Mouse (Mus musculus) lung, embryonic 15.5 days (tissue): ENCODE data around the gene Zc3h12c. TPM values are rescaled to one million over a fixed set of nuclear protein-coding genes. Genes with fewer than 3 reads are reported as not detected.

Experiments
- ATAC-seq: fragments of 200-750 bp; cut with Nextera tagmentation; 2 replicates; pipeline ENCODE4 v1.8.0; 2017; ENCODE audit warnings: moderate number of reproducible peaks, borderline replicate concordance; ENCODE audit not compliant: low FRiP score, low TSS enrichment; ENCODE audit errors: extremely low read depth
- H3K27ac ChIP-seq: fragments of 300-500 bp; sonication (generic); 2 replicates; pipeline ENCODE4 v1.5.1; 2015; ENCODE audit warnings: moderate library complexity, mild to moderate bottlenecking, inconsistent platforms
- H3K27me3 ChIP-seq: fragments of 300-500 bp; sonication (generic); 2 replicates; pipeline ENCODE4 v1.6.1; 2015; ENCODE audit warnings: inconsistent platforms
- H3K36me3 ChIP-seq: fragments of 300-500 bp; sonication (generic); 2 replicates; pipeline ENCODE4 v1.6.1; 2015; ENCODE audit warnings: inconsistent platforms
- H3K4me1 ChIP-seq: fragments of 300-500 bp; sonication (generic); 2 replicates; pipeline ENCODE4 v1.6.1; 2015; ENCODE audit warnings: inconsistent platforms
- H3K4me2 ChIP-seq: fragments of 300-500 bp; sonication (generic); 2 replicates; pipeline ENCODE4 v1.6.1; 2015; ENCODE audit warnings: inconsistent platforms, mild to moderate bottlenecking, moderate library complexity
- H3K4me3 ChIP-seq: fragments of 300-500 bp; sonication (generic); 2 replicates; pipeline ENCODE4 v1.5.1; 2015; ENCODE audit warnings: mild to moderate bottlenecking, inconsistent platforms
- H3K9ac ChIP-seq: fragments of 300-500 bp; sonication (generic); 2 replicates; pipeline ENCODE4 v1.6.1; 2015; ENCODE audit warnings: inconsistent platforms
- H3K9me3 ChIP-seq: fragments of 300-500 bp; sonication (generic); 2 replicates; pipeline ENCODE4 v1.6.1; 2016; ENCODE audit warnings: inconsistent platforms
- WGBS: fragments of 180-500 bp; shearing (Covaris S2); methylation state at CpG from one replicate; pipeline ENCODE4 v1.1.7; 2015; 5-methylcytosine and 5-hydroxymethylcytosine counted together
- polyA plus RNA-seq: library from polyadenylated mRNA; unstranded; fragments of >200 nt; fragmentation: Nextera tagmentation; extraction: Ambion mirVana; gene quantifications from 2 replicates; pipeline ENCODE4 v1.2.1, GENCODE M21; 2015

The Zc3h12c gene
- 2.8 and 2.9 TPM in 2 replicates for polyA plus RNA-seq

- Histone ChIP-seq H3K4me1 (peaks cover 20% of the 10 kb centered on the region), H3K36me3 (no peaks in the 10 kb centered on the region), H3K9ac (peak within 1 kb of the TSS; percentile 98), H3K27me3 (peaks cover 11% of the 10 kb centered on the region; the same call in 1 of the 2 replicates), H3K4me2 (peak within 1 kb of the TSS; percentile 82), H3K4me3 (peak within 1 kb of the TSS; percentile 95), H3K27ac (peak within 1 kb of the TSS; percentile 94), H3K9me3 (no peaks in the 10 kb centered on the region)
- under 1% methylated on average over 89 of the region's 100 CpGs for WGBS
- peak; percentile 82 for ATAC-seq
These were observed at the start of gene Zc3h12c for GRCm38 (mm10) chr9:52167863-52168685. Gene Zc3h12c, minus strand, starts transcription at chr9:52168572.

- H3K4me3 ChIP-seq = no peak overlapping the region
- no peak overlapping the region for H3K9ac ChIP-seq
- no peaks in the 10 kb centered on the region for H3K36me3 ChIP-seq
- no peaks in the 10 kb centered on the region for H3K27me3 ChIP-seq
- 49% methylated on average over 4 of the region's 4 CpGs for WGBS
- no peaks in the 10 kb centered on the region for H3K4me1 ChIP-seq
- no peak for ATAC-seq
- no peak overlapping the region for H3K27ac ChIP-seq
- no peak overlapping the region for H3K4me2 ChIP-seq
- no peaks in the 10 kb centered on the region for H3K9me3 ChIP-seq
These were observed 49.3 kb upstream of the Zc3h12c start for GRCm38 (mm10) chr9:52217636-52218035.

- no peaks in the 10 kb centered on the region for H3K9me3 ChIP-seq
- no peaks in the 10 kb centered on the region for H3K36me3 ChIP-seq
- no peak overlapping the region for H3K27ac ChIP-seq
- H3K27me3 ChIP-seq = no peaks in the 10 kb centered on the region
- no peak overlapping the region for H3K4me3 ChIP-seq
- no peak for ATAC-seq
- WGBS = 78% methylated on average over 3 of the region's 3 CpGs
- H3K4me2 ChIP-seq = no peak overlapping the region
- no peak overlapping the region for H3K9ac ChIP-seq
- no peaks in the 10 kb centered on the region for H3K4me1 ChIP-seq
These were observed 46.9 kb upstream of the Zc3h12c start for GRCm38 (mm10) chr9:52215291-52215690.

- Histone ChIP-seq H3K36me3 (no peaks in the 10 kb centered on the region), H3K27ac (no peak overlapping the region), H3K9ac (no peak overlapping the region), H3K9me3 (no peaks in the 10 kb centered on the region), H3K4me2 (no peak overlapping the region), H3K27me3 (no peaks in the 10 kb centered on the region), H3K4me1 (0 out of 2 replicates have a peak, but pooled peaks cover 3% of the 10 kb centered on the region), H3K4me3 (no peak overlapping the region)
- ATAC-seq = no peak
- WGBS = 88% methylated on average over 6 of the region's 6 CpGs
These were observed 44.0 kb upstream of the Zc3h12c start for GRCm38 (mm10) chr9:52212416-52212815.

GRCm38 (mm10) chr9:52208510-52209030, 40.2 kb upstream of the Zc3h12c start:
- no peaks in the 10 kb centered on the region for H3K36me3 ChIP-seq
- H3K4me3 ChIP-seq = no peak overlapping the region
- no peaks in the 10 kb centered on the region for H3K27me3 ChIP-seq
- no peak overlapping the region for H3K4me2 ChIP-seq
- H3K9ac ChIP-seq = no peak overlapping the region
- 49% methylated on average over 3 of the region's 3 CpGs for WGBS
- 0 out of 2 replicates have a peak, but pooled peaks cover 3% of the 10 kb centered on the region for H3K4me1 ChIP-seq
- no peaks in the 10 kb centered on the region for H3K9me3 ChIP-seq
- no peak overlapping the region for H3K27ac ChIP-seq
- ATAC-seq = no peak

- Histone ChIP-seq H3K9ac (no peak overlapping the region), H3K27me3 (no peaks in the 10 kb centered on the region), H3K4me2 (no peak overlapping the region), H3K4me3 (no peak overlapping the region), H3K4me1 (no peaks in the 10 kb centered on the region), H3K9me3 (no peaks in the 10 kb centered on the region), H3K27ac (no peak overlapping the region), H3K36me3 (no peaks in the 10 kb centered on the region)
- WGBS = 56% methylated on average over 4 of the region's 4 CpGs
- ATAC-seq = no peak
These were observed 34.8 kb upstream of the Zc3h12c start for GRCm38 (mm10) chr9:52203189-52203588.

GRCm38 (mm10) chr9:52200271-52200670, 31.9 kb upstream of the Zc3h12c start:
- Histone ChIP-seq H3K36me3 (no peaks in the 10 kb centered on the region), H3K9ac (no peak overlapping the region), H3K27ac (no peak overlapping the region), H3K4me1 (no peaks in the 10 kb centered on the region), H3K4me3 (no peak overlapping the region), H3K4me2 (no peak overlapping the region), H3K27me3 (no peaks in the 10 kb centered on the region), H3K9me3 (no peaks in the 10 kb centered on the region)
- no peak for ATAC-seq
- WGBS = 65% methylated on average over 4 of the region's 4 CpGs

- Histone ChIP-seq H3K4me1 (no peaks in the 10 kb centered on the region), H3K4me2 (no peak overlapping the region), H3K27me3 (no peaks in the 10 kb centered on the region), H3K36me3 (no peaks in the 10 kb centered on the region), H3K9me3 (no peaks in the 10 kb centered on the region), H3K4me3 (no peak overlapping the region), H3K9ac (no peak overlapping the region), H3K27ac (no peak overlapping the region)
- no peak for ATAC-seq
- 59% methylated on average over 3 of the region's 3 CpGs for WGBS
These were observed 27.5 kb upstream of the Zc3h12c start for GRCm38 (mm10) chr9:52195853-52196252.

- no peak overlapping the region for H3K27ac ChIP-seq
- no peaks in the 10 kb centered on the region for H3K36me3 ChIP-seq
- H3K4me1 ChIP-seq = no peaks in the 10 kb centered on the region
- H3K9ac ChIP-seq = no peak overlapping the region
- no peaks in the 10 kb centered on the region for H3K27me3 ChIP-seq
- WGBS = 67% methylated on average over 5 of the region's 5 CpGs
- H3K4me3 ChIP-seq = no peak overlapping the region
- no peak overlapping the region for H3K4me2 ChIP-seq
- ATAC-seq = no peak
- H3K9me3 ChIP-seq = no peaks in the 10 kb centered on the region
These were observed 25.5 kb upstream of the Zc3h12c start for GRCm38 (mm10) chr9:52193851-52194250.

GRCm38 (mm10) chr9:52190907-52191306, 22.5 kb upstream of the Zc3h12c start:
- Histone ChIP-seq H3K9ac (no peak overlapping the region), H3K4me3 (no peak overlapping the region), H3K4me1 (no peaks in the 10 kb centered on the region), H3K4me2 (no peak overlapping the region), H3K27ac (no peak overlapping the region), H3K27me3 (no peaks in the 10 kb centered on the region), H3K36me3 (no peaks in the 10 kb centered on the region), H3K9me3 (no peaks in the 10 kb centered on the region)
- no peak for ATAC-seq
- 88% methylated on average over 4 of the region's 4 CpGs for WGBS

- no peaks in the 10 kb centered on the region for H3K36me3 ChIP-seq
- H3K4me1 ChIP-seq = no peaks in the 10 kb centered on the region
- no peak overlapping the region for H3K27ac ChIP-seq
- no peaks in the 10 kb centered on the region for H3K9me3 ChIP-seq
- ATAC-seq = no peak
- H3K27me3 ChIP-seq = no peaks in the 10 kb centered on the region
- H3K4me2 ChIP-seq = no peak overlapping the region
- WGBS = 43% methylated on average over 8 of the region's 8 CpGs
- no peak overlapping the region for H3K9ac ChIP-seq
- no peak overlapping the region for H3K4me3 ChIP-seq
These were observed 19.7 kb upstream of the Zc3h12c start for GRCm38 (mm10) chr9:52188106-52188505.

- H3K36me3 ChIP-seq = no peaks in the 10 kb centered on the region
- H3K9me3 ChIP-seq = no peaks in the 10 kb centered on the region
- no peak overlapping the region for H3K27ac ChIP-seq
- no peaks in the 10 kb centered on the region for H3K4me1 ChIP-seq
- no peak overlapping the region for H3K4me3 ChIP-seq
- H3K4me2 ChIP-seq = no peak overlapping the region
- H3K9ac ChIP-seq = no peak overlapping the region
- no peak for ATAC-seq
- WGBS = 34% methylated on average over 3 of the region's 3 CpGs
- H3K27me3 ChIP-seq = no peaks in the 10 kb centered on the region
These were observed 18.0 kb upstream of the Zc3h12c start for GRCm38 (mm10) chr9:52186296-52186941.
